Mouse (Mus musculus) thymus, postnatal 25 days (tissue): ENCODE data around the gene 9130213A22Rik.

Source experiments
- DNase-seq: peaks from one replicate; pipeline ENCODE4 v3.0.0; 2022

The 9130213A22Rik gene

GRCm38 (mm10) chr11:69073065-69073888 is 49.1 kb downstream of the 9130213A22Rik start:
- DNase-seq, result peak; percentile 85

- no peak for DNase-seq
Observed at GRCm38 (mm10) chr11:69072666-69073064, 49.7 kb downstream of the 9130213A22Rik start.

GRCm38 (mm10) chr11:69072234-69072633 is 50.2 kb downstream of the 9130213A22Rik start:
- DNase-seq, result no peak

GRCm38 (mm10) chr11:69071262-69071661 is 51.1 kb downstream of the 9130213A22Rik start:
- DNase-seq, result no peak

- peak; percentile 91 for DNase-seq
Observed at GRCm38 (mm10) chr11:69070590-69071222, 51.7 kb downstream of the 9130213A22Rik start, which contains the start of gene Tmem107. Tmem107 (plus strand) TSS chr11:69070806.

GRCm38 (mm10) chr11:69070093-69070492 is 52.3 kb downstream of the 9130213A22Rik start:
- DNase-seq, result no peak
